Mouse (Mus musculus) bone marrow, adult 2 months (tissue): Measurements from ENCODE around the gene Map6.

Experiments used
- CTCF ChIP-seq: fragments of 200-500 bp; IDR thresholded peaks from 2 replicates; pipeline ENCODE4 v1.5.1; 2011; ENCODE audit warnings: low read length, control low read depth; ENCODE audit not compliant: control insufficient read depth, insufficient read depth
- POLR2A ChIP-seq: fragments of 200-500 bp; IDR thresholded peaks from 2 replicates; pipeline ENCODE4 v1.6.1; 2011; ENCODE audit warnings: low read depth, mild to moderate bottlenecking, control low read depth, low read length, borderline replicate concordance; ENCODE audit not compliant: control insufficient read depth

DNA sequence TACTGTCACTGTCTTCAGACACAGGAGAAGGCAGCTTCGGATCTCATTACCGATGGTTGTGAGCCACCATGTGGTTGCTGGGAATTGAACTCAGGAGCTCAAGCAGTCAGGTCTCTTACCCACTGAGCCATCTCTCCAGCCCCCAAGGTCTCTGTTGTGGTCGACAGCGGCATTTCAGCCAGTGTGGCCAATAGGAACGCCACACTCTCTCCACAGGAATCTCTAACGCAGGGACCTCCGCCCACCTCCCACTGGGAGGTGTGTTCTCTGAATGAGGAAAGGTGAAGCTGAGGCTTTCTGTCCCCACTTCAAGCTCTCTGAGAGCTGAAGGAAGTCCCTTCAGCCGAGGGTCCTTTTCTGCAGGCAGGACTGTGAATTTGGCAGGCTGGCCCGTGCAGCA is 16.9 kb upstream of the Map6 start:
- TF ChIP-seq CTCF (no peak), POLR2A (no peak)
